Mouse (Mus musculus): ENCODE measurements at regions not wholly inside any gene's neighbourhood (a gene's known extent, or its start where the extent isn't known, plus 50 kb on each side); places are given as distances from the start of the nearest gene placed in this dataset.

DNA sequence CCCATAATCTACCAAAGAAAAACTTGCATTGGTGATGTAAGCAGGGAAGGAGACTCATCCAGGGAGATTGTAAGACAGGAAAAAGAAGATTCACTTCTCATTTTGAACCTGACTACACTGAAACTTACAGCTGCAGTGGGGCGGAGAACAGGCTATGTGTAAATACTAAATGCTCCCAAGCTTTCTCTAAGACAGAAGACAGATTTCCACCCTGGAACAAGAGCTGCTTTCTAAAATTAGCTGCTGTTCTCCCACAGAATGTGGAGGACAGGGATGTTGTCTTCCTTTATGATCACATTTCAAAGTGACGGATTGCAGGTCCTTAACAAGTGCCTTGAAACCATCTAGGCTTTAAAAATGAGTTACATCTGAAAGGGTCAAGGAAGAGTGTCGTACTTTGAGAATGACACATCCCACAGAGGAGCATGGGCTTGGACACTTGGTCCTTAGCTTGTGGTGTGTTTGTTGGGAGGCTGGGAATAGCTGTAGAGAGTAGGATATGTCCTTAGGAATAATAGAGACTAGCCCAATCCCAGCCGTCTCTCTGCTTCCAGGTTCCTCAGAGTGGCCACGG is 609.4 kb downstream of the Kctd12 start:
- TF ChIP-seq POLR2A (IDR thresholded peaks at IDR 0.05; ENCODE audit: insufficient read length, low read depth): no peak
- TF ChIP-seq TCF12 (IDR thresholded peaks at IDR 0.05; ENCODE audit: insufficient read depth, poor library complexity, severe bottlenecking): no peak
- no peak for TF ChIP-seq MYOD1 (IDR thresholded peaks at IDR 0.05; ENCODE audit: control insufficient read depth in 1 of 3, insufficient read length in 2 of 3, low read depth in 2 of 3)

Measured in myocyte (in vitro differentiated cells).